Mouse (Mus musculus): ENCODE measurements around the gene Clk2. TPM values are rescaled to one million over a fixed set of nuclear protein-coding genes. Genes with fewer than 3 reads are reported as not detected.

Gene Clk2
- polyA plus RNA-seq, 1 experiment from 2014 or later: 42.3 TPM

DNA sequence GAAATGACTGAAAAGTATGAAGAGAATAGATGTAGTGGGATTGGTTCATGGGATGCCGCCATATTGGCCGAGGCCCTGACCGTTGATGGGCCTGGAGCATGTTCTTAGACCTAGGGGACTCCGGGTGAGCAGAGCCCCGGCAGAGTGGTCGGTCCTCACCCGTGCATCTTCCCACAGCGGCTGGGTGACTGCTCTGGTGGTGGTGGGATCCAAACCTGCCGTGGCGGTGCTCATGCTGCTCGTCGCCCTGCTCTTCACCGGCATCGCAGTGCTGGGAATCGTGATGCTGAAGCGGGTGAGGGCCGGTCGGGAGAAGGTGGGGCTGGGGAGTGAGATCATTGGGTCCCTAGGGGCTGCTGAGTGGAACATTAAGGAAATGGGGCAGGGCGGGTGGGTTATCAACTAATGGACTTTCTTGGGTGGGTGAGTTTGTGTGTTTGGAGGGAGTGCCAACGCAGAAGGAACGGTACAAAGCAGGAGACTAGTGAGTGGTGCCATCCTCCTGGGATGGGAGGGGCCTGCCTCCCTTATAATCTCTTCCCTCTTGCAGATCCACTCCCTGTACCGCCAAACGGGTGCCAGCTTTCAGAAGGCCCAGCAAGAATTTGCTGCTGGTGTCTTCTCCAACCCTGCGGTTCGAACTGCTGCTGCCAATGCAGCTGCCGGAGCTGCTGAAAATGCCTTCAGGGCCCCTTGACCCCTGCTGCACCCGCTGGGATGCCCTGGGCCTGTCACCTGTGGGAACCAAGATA lies 17.3 kb downstream of the Clk2 start:
- Histone ChIP-seq H3K27me3 (peaks cover 1% of the 10 kb centered on the region), H3K9me3 (no peaks in the 10 kb centered on the region), H3K4me1 (peaks cover 45% of the 10 kb centered on the region), H3K4me2 (replicated peaks) (no peak overlapping the region), H3K27ac (replicated peaks) (peak overlapping the region; percentile 90; the same call in 1 of the 2 replicates), H3K4me3 (no peak overlapping the region), H3K36me3 (peaks cover 37% of the 10 kb centered on the region), H3K9ac (replicated peaks) (no peak overlapping the region)
- 96% methylated on average over 27 of the region's 27 CpGs for WGBS
- no peak for ATAC-seq (ENCODE audit: low FRiP score, low read depth)

GRCm38 (mm10) chr3:89182531-89183057 lies 18.0 kb downstream of the Clk2 start:
- Histone ChIP-seq H3K27ac (replicated peaks) (peak overlapping the region; percentile 90), H3K9me3 (no peaks in the 10 kb centered on the region), H3K9ac (replicated peaks) (peak overlapping the region; percentile 88; the same call in 1 of the 2 replicates), H3K36me3 (peaks cover 37% of the 10 kb centered on the region), H3K4me2 (replicated peaks) (peak overlapping the region; percentile 96), H3K27me3 (peaks cover 8% of the 10 kb centered on the region), H3K4me3 (peak overlapping the region; percentile 62; the same call in 1 of the 2 replicates), H3K4me1 (peaks cover 51% of the 10 kb centered on the region)
- whole genome bisulfite sequencing: 55% methylated on average over 7 of the region's 7 CpGs
- ATAC-seq (ENCODE audit: low FRiP score, low read depth): peak; percentile 24; the same call in 1 of the 2 replicates

DNA sequence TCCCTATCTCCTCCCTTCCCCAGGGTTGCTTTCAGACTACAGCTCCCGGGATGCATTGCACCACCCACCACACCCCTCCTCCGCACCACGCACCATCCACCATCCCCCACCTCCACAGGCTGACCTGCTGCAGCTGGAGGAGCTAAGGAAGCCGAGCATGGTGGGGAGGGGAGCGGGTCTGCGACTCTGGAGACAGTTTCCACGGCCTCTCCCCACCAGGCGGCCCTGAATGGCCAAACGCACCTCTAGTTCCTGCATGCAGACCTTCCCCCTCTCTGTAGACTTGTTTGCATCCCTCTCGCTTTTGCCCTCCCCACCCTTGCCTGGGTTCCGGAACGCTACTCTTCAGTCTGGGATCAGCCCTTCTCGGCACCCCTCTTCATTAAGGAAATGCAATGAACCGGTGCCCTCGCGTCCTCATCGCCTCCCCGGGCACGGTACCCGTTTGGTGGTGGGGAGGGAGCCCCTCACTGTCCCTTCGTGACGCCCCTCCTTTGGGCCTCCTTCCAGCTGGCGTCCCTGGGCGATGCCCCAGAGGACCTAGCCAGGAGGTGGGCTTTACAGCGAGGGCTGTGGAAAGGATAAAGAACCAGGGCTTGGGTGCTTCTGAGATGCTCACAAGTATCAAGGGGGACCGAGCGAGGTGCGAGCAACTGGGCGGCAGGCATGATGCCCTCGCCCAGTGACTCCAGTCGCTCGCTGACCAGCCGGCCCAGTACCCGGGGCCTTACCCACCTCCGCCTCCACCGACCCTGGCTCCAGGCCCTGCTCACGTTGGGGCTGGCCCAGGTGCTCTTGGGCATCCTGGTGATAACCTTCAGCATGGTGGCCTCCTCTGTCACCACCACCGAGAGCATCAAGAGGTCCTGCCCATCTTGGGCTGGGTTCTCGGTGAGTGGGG lies 18.7 kb downstream of the Clk2 start, which contains the start of gene Fam189b:
Fam189b (plus strand) TSS at position 86 of the 901 bp plus-strand sequence.
- peaks cover 14% of the 10 kb centered on the region for H3K27me3 ChIP-seq
- peak within 1 kb of the TSS; percentile 90 for H3K27ac ChIP-seq (replicated peaks)
- peak within 1 kb of the TSS; percentile 96 for H3K4me2 ChIP-seq (replicated peaks)
- H3K9me3 ChIP-seq: no peaks in the 10 kb centered on the region
- H3K4me1 ChIP-seq: peaks cover 54% of the 10 kb centered on the region
- 6% methylated on average over 39 of the region's 39 CpGs for WGBS
- peak within 1 kb of the TSS; percentile 88 for H3K9ac ChIP-seq (replicated peaks)
- peaks cover 39% of the 10 kb centered on the region for H3K36me3 ChIP-seq
- H3K4me3 ChIP-seq: peak within 1 kb of the TSS; percentile 62
- peak; percentile 91 for ATAC-seq (ENCODE audit: low FRiP score, low read depth)

DNA sequence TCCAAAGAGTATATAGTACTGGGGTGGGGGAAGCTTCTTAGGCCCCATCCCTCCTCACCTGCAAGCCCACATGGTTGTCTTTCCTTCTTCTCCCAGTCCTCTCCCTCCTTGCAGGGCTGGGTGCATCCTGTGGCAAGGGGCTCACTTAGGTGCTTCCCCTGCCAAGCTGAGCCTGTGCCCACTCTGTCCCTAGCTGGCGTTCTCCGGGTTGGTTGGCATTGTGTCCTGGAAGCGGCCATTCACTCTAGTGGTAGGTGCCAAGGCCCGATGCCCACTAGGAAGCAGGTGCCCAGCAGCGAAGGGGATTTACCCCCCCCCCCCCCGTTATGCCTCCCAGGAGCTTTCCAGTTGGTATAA lies 19.3 kb downstream of the Clk2 start:
- no peaks in the 10 kb centered on the region for H3K9me3 ChIP-seq

GRCm38 (mm10) chr3:89187197-89187596 lies 22.6 kb downstream of the Clk2 start:
- WGBS: 35% methylated on average over 23 of the region's 23 CpGs
- peaks cover 8% of the 10 kb centered on the region; the same call in 1 of the 2 replicates for H3K36me3 ChIP-seq
- H3K4me3 ChIP-seq: no peak overlapping the region
- peaks cover 18% of the 10 kb centered on the region for H3K27me3 ChIP-seq
- H3K9me3 ChIP-seq: no peaks in the 10 kb centered on the region
- H3K4me2 ChIP-seq (replicated peaks): no peak overlapping the region
- H3K9ac ChIP-seq (replicated peaks): no peak overlapping the region
- H3K4me1 ChIP-seq: peaks cover 44% of the 10 kb centered on the region
- no peak for ATAC-seq (ENCODE audit: low FRiP score, low read depth)
- H3K27ac ChIP-seq (replicated peaks): no peak overlapping the region

More for the DNA sequence above, 19.3 kb downstream of the Clk2 start:
- Histone ChIP-seq H3K4me1 (peaks cover 48% of the 10 kb centered on the region), H3K4me2 (replicated peaks) (peak overlapping the region; percentile 96), H3K9ac (replicated peaks) (peak overlapping the region; percentile 88), H3K36me3 (peaks cover 41% of the 10 kb centered on the region), H3K4me3 (peak overlapping the region; percentile 62), H3K27me3 (peaks cover 18% of the 10 kb centered on the region), H3K27ac (replicated peaks) (no peak overlapping the region)
- WGBS: 79% methylated on average over 6 of the region's 6 CpGs
- ATAC-seq (ENCODE audit: low FRiP score, low read depth): no peak

DNA sequence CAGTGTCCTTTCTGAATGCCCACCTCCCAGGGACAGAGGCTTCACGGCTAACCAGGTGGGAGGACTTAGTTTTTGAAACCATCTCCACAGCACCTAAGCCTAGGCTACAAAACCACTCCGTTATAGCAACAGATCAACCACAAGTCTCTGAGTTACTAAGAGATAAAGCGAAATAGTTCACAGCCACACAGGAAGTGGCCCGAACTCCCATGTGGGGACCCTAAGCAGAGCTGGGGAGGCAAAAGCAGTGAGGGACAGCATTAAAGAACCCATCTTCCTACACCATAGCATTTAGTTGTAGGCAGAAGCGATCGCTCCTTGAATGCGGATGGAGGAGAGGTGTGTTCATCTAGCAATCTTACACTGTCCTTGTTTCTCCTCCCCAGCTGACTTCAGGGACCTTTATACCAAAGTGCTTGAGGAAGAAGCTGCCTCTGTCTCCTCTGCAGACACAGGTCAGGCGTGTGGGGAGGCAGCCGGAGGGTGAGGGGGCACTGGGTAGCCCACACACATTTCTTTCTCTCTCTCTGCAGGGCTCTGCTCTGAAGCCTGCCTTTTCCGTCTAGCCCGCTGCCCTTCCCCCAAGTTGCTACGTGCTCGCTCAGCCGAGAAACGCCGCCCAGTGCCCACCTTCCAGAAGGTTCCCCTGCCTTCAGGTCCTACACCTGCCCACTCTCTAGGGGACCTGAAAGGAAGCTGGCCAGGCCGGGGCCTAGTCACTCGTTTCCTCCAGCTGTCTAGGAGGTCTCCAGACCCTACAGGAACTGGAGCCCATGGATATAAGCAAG lies 23.3 kb downstream of the Clk2 start:
- 59% methylated on average over 18 of the region's 18 CpGs for WGBS
- Histone ChIP-seq H3K27me3 (peaks cover 18% of the 10 kb centered on the region), H3K36me3 (peaks cover 7% of the 10 kb centered on the region; the same call in 1 of the 2 replicates), H3K4me1 (peaks cover 41% of the 10 kb centered on the region), H3K27ac (replicated peaks) (no peak overlapping the region), H3K9ac (replicated peaks) (no peak overlapping the region), H3K9me3 (no peaks in the 10 kb centered on the region), H3K4me3 (no peak overlapping the region), H3K4me2 (replicated peaks) (no peak overlapping the region)
- no peak for ATAC-seq (ENCODE audit: low FRiP score, low read depth)

GRCm38 (mm10) chr3:89188478-89188875 lies 23.9 kb downstream of the Clk2 start:
- no peak overlapping the region for H3K27ac ChIP-seq (replicated peaks)
- H3K9ac ChIP-seq (replicated peaks): no peak overlapping the region
- no peaks in the 10 kb centered on the region for H3K9me3 ChIP-seq
- H3K4me2 ChIP-seq (replicated peaks): no peak overlapping the region
- H3K4me1 ChIP-seq: peaks cover 38% of the 10 kb centered on the region
- ATAC-seq (ENCODE audit: low FRiP score, low read depth): no peak
- 65% methylated on average over 12 of the region's 12 CpGs for WGBS
- no peak overlapping the region for H3K4me3 ChIP-seq
- peaks cover 7% of the 10 kb centered on the region; the same call in 1 of the 2 replicates for H3K36me3 ChIP-seq
- peaks cover 18% of the 10 kb centered on the region for H3K27me3 ChIP-seq

DNA sequence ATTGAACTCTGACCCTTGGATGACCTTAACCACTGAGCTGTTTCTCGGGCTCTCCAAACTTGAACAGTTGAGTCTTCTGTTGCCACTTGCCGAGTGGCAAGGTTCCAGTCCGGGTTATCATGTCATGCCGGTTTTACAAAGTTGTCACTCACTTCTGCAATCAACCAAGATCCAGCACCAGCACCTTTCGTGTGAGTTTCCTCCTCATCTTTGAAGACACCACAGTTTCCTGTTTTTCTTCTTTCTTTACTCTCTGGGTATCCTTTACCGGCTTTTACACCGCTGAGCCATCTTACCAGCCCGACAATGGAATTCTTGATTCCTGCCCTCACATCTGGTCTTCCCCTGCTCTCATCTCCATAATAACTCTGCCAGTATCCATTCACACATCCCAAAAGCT lies 25.8 kb downstream of the Clk2 start:
- peaks cover 20% of the 10 kb centered on the region for H3K4me1 ChIP-seq
- peaks cover 7% of the 10 kb centered on the region; the same call in 1 of the 2 replicates for H3K36me3 ChIP-seq
- peaks cover 18% of the 10 kb centered on the region for H3K27me3 ChIP-seq
- no peak for ATAC-seq (ENCODE audit: low FRiP score, low read depth)
- WGBS: 87% methylated on average over 8 of the region's 8 CpGs
- H3K9me3 ChIP-seq: no peaks in the 10 kb centered on the region
- H3K27ac ChIP-seq (replicated peaks): no peak overlapping the region
- no peak overlapping the region for H3K9ac ChIP-seq (replicated peaks)
- no peak overlapping the region for H3K4me3 ChIP-seq
- H3K4me2 ChIP-seq (replicated peaks): no peak overlapping the region

- Histone ChIP-seq H3K9me3 (no peaks in the 10 kb centered on the region), H3K9ac (replicated peaks) (no peak overlapping the region), H3K27me3 (0 out of 2 replicates have a peak, but pooled peaks cover 4% of the 10 kb centered on the region), H3K4me3 (no peak overlapping the region), H3K4me2 (replicated peaks) (no peak overlapping the region), H3K27ac (replicated peaks) (no peak overlapping the region), H3K36me3 (peaks cover 4% of the 10 kb centered on the region; the same call in 1 of the 2 replicates), H3K4me1 (peaks cover 8% of the 10 kb centered on the region)
- ATAC-seq (ENCODE audit: low FRiP score, low read depth): no peak
- 65% methylated on average over 1 of the region's 1 CpGs for WGBS
Measured at GRCm38 (mm10) chr3:89193351-89193750, 28.8 kb downstream of the Clk2 start.

GRCm38 (mm10) chr3:89193853-89194252 lies 29.3 kb downstream of the Clk2 start:
- H3K9ac ChIP-seq (replicated peaks): no peak overlapping the region
- H3K4me3 ChIP-seq: no peak overlapping the region
- H3K4me2 ChIP-seq (replicated peaks): no peak overlapping the region
- no peaks in the 10 kb centered on the region for H3K9me3 ChIP-seq
- H3K36me3 ChIP-seq: no peaks in the 10 kb centered on the region
- ATAC-seq (ENCODE audit: low FRiP score, low read depth): no peak
- H3K27ac ChIP-seq (replicated peaks): no peak overlapping the region
- WGBS: 89% methylated on average over 2 of the region's 2 CpGs
- peaks cover 8% of the 10 kb centered on the region for H3K4me1 ChIP-seq
- no peaks in the 10 kb centered on the region for H3K27me3 ChIP-seq

All from midbrain, embryonic 12.5 days (tissue).